Mouse (Mus musculus) embryonic facial prominence, embryonic 15.5 days (tissue): ENCODE results near the gene Mllt3. TPM values are rescaled to one million over a fixed set of nuclear protein-coding genes. Genes with fewer than 3 reads are reported as not detected.

Experiments used
- ATAC-seq: fragments of 200-750 bp; cut with Nextera tagmentation; 2 replicates; pipeline ENCODE4 v1.8.0; 2017; ENCODE audit warnings: low read depth, moderate TSS enrichment; ENCODE audit not compliant: insufficient number of reproducible peaks, low FRiP score, low TSS enrichment
- H3K27ac ChIP-seq: fragments of 300-500 bp; sonication (generic); replicated peaks from 2 replicates; pipeline ENCODE4 v1.5.1; 2015; ENCODE audit warnings: mild to moderate bottlenecking, inconsistent platforms
- H3K27me3 ChIP-seq: fragments of 300-500 bp; sonication (generic); 2 replicates; pipeline ENCODE4 v1.6.1; 2015; ENCODE audit warnings: inconsistent platforms
- H3K36me3 ChIP-seq: fragments of 300-500 bp; sonication (generic); 2 replicates; pipeline ENCODE4 v1.6.1; 2015; ENCODE audit warnings: mild to moderate bottlenecking, inconsistent platforms
- H3K4me1 ChIP-seq: fragments of 300-500 bp; sonication (generic); 2 replicates; pipeline ENCODE4 v1.6.1; 2015; ENCODE audit warnings: inconsistent platforms
- H3K4me2 ChIP-seq: fragments of 300-500 bp; sonication (generic); replicated peaks from 2 replicates; pipeline ENCODE4 v1.6.1; 2015; ENCODE audit warnings: mild to moderate bottlenecking, inconsistent platforms
- H3K4me3 ChIP-seq: fragments of 300-500 bp; sonication (generic); replicated peaks from 2 replicates; pipeline ENCODE4 v1.5.1; 2015; ENCODE audit warnings: mild to moderate bottlenecking, inconsistent platforms
- H3K9ac ChIP-seq: fragments of 300-500 bp; sonication (generic); 2 replicates; pipeline ENCODE4 v1.6.1; 2015; ENCODE audit warnings: inconsistent platforms
- H3K9me3 ChIP-seq: fragments of 300-500 bp; sonication (generic); replicated peaks from 2 replicates; pipeline ENCODE4 v1.6.1; 2016; ENCODE audit warnings: inconsistent platforms
- WGBS: fragments of 180-500 bp; shearing (Covaris S2); methylation state at CpG from one replicate; pipeline ENCODE4 v1.1.7; 2015; 5-methylcytosine and 5-hydroxymethylcytosine counted together
- polyA plus RNA-seq: library from polyadenylated mRNA; unstranded; fragments of >200 nt; fragmentation: Nextera tagmentation; extraction: Ambion mirVana; gene quantifications from 2 replicates; pipeline ENCODE4 v1.2.1, GENCODE M21; 2015

The Mllt3 gene
- polyA plus RNA-seq, 1 experiment from 2014 or later, result 56.4 TPM

DNA sequence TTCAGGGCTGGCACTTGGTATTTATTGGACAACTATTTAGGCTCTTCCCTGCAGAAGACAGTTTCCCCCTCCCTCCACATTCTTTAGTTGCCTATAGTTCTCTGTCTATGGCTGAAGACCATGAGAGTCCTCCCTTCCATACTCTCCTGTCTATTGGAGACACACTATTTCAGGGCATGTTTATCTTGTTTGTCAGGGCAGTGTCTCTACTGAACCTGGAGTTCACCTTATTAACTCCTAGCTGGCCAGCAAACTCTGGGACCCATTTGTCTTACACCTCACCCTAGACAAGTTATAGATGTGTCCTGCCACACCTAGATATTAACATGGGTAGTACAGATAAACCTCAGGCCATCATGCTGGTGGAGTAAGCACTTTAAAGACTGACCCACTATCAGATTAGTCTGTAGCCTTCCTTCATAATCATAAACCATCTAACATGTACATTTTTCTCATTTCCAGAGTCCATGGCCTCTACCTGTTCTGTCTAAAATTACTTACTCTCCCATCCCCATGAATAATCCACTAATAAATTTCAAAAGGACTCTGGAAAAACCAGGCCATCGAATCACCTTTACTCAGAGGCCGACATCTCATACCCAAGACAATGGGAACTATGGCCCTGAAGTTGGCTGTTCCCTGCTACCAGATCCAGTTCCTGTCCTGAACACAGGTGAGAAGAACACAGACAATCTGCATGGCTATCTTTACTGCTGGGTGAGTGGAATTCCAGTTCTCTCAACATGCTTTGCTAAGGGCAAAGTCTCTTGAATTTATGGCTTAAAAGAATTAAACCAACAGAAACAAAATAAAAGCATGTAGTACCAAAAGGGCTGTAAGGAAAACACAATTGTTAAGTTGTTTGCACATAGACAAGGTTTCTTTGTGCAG, 195.4 kb downstream of the Mllt3 start:
- Histone ChIP-seq H3K36me3 (peaks cover 8% of the 10 kb centered on the region; the same call in 1 of the 2 replicates), H3K4me1 (no peaks in the 10 kb centered on the region), H3K27ac (no peak overlapping the region), H3K4me2 (no peak overlapping the region), H3K9me3 (no peaks in the 10 kb centered on the region), H3K4me3 (no peak overlapping the region), H3K27me3 (no peaks in the 10 kb centered on the region), H3K9ac (no peak overlapping the region)
- 95% methylated on average over 2 of the region's 2 CpGs for WGBS
- ATAC-seq, result no peak

DNA sequence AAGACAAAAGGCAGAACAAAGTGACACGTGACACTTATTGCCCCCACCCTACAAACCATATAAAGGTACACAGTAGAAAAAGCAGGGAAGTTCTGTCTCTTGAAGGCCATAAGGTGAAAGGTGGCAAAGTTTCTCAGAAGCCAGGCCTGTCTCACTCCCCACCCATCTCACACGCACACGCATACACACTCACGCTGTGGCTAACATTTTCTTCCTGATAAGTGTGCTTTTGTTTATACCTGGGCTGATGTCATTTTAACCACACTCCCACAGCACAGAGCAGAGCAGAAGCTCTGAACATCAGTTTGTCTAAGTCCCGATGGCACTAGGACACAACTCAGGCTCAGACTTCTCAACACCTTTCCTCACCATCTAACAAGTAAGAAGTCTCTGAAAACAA, 196.9 kb downstream of the Mllt3 start:
- peaks cover 8% of the 10 kb centered on the region; the same call in 1 of the 2 replicates for H3K36me3 ChIP-seq
- 87% methylated on average over 5 of the region's 5 CpGs for WGBS
- no peaks in the 10 kb centered on the region for H3K27me3 ChIP-seq
- no peak overlapping the region for H3K9ac ChIP-seq
- no peak overlapping the region for H3K4me2 ChIP-seq
- no peak for ATAC-seq
- H3K4me1 ChIP-seq, result no peaks in the 10 kb centered on the region
- H3K9me3 ChIP-seq, result no peaks in the 10 kb centered on the region
- H3K4me3 ChIP-seq, result no peak overlapping the region
- H3K27ac ChIP-seq, result no peak overlapping the region

DNA sequence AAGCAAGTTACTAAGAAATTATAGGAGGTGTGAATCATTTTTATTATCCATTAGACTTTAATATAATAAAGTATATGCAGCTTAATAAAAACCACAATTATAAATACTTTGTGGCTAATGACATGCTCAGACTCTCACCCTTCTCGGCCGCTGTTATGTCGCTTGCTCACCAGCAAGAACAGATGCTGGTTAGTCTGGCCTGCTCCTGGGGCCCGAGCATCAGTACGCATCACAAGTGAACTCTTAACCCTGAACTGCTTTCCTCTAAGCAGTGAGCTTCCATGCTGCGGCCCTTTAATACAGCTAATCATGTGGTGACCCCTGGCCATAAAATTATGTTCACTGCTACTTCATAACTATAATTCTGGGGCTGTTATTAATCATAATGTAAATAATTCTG, 198.0 kb downstream of the Mllt3 start:
- no peak overlapping the region for H3K4me3 ChIP-seq
- 0 out of 2 replicates have a peak, but pooled peaks cover 4% of the 10 kb centered on the region for H3K36me3 ChIP-seq
- H3K9me3 ChIP-seq, result no peaks in the 10 kb centered on the region
- H3K4me2 ChIP-seq, result no peak overlapping the region
- WGBS, result 64% methylated on average over 6 of the region's 6 CpGs
- no peak for ATAC-seq
- no peaks in the 10 kb centered on the region for H3K4me1 ChIP-seq
- no peaks in the 10 kb centered on the region for H3K27me3 ChIP-seq
- no peak overlapping the region for H3K27ac ChIP-seq
- H3K9ac ChIP-seq, result no peak overlapping the region

DNA sequence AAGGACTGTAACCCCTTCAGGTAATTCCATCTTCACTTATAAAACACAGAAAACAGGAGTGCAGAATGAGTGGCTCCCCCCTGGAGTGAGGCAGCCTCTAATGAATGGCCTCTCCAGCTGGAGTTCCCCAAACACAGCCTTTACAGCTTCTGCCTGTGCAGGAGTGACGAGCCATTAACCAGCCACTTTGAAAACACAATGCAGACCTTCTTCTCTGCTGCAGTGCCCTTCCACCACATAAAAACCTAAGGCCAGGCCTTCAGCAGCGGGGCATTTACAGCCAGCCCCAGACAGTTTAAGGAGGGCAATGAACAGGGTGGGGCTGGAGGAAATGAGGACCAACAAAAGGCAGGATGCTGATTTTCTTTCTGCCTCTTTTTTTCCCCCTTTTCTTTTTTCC, 198.9 kb downstream of the Mllt3 start:
- Histone ChIP-seq H3K36me3 (0 out of 2 replicates have a peak, but pooled peaks cover 2% of the 10 kb centered on the region), H3K4me2 (no peak overlapping the region), H3K27ac (no peak overlapping the region), H3K4me3 (no peak overlapping the region), H3K27me3 (no peaks in the 10 kb centered on the region), H3K9me3 (no peaks in the 10 kb centered on the region), H3K9ac (no peak overlapping the region), H3K4me1 (no peaks in the 10 kb centered on the region)
- WGBS, result 51% methylated on average over 2 of the region's 2 CpGs
- ATAC-seq, result no peak

DNA sequence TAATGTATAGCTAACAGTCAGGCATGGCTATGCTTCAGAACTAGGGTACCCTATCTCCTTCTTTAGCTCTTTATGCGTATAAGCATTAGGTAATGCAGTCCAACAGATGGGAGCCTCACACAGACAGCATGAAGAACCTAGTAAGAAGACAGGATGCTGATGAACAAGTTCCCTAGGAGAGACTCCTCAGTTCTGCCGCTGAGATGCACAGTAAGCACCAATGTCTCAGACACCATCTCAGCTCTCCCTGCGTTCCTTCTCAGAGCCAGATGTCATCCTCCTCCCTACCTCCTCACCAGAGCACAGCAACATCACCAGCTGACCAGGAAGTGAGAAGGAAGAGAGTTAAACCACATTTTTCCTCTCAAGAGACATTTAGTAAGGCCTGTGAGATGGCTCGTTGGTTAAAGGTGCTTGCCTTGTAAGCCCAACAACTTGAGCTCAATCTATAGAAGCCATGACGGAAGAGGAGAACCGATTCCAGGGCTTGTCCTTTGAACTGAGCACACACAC, 202.3 kb downstream of the Mllt3 start:
- no peaks in the 10 kb centered on the region for H3K4me1 ChIP-seq
- no peaks in the 10 kb centered on the region for H3K9me3 ChIP-seq
- H3K4me3 ChIP-seq, result no peak overlapping the region

DNA sequence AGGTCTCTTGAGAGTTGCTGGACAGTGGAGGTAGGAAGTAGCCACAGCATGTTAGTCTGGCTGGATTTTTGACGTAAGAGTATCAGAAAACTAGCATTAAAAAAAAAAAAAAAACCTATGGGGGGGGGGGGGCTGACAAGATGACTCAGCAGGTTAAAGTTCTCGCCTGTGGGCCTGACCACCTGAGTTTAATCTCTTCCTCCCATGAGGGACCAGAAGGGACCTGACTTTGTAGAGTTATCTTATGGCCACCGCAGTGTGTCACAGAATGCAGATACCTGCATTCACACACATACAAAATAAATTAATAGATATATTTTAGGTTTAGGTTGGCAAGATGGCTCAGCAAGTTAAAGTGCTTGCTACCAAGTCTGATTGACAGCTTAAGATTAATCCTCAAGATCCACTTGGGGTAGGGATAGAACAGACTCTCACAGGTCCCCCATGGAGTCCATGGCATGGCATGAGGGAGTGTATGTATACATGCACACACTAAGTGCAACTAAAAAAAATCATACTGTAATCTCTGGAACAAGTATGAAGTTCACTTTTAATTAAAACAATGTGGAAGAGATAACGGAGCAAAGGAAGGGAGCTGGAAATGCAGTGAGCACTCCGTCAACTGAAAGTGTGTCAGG, 203.6 kb downstream of the Mllt3 start:
- Histone ChIP-seq H3K4me3 (no peak overlapping the region), H3K9ac (no peak overlapping the region), H3K27ac (no peak overlapping the region), H3K4me2 (no peak overlapping the region), H3K36me3 (no peaks in the 10 kb centered on the region), H3K4me1 (no peaks in the 10 kb centered on the region), H3K27me3 (no peaks in the 10 kb centered on the region), H3K9me3 (no peaks in the 10 kb centered on the region)
- WGBS, result 79% methylated on average over 5 of the region's 5 CpGs
- no peak for ATAC-seq

More for the DNA sequence above, 202.3 kb downstream of the Mllt3 start:
- 83% methylated on average over 6 of the region's 6 CpGs for WGBS
- no peak for ATAC-seq
- Histone ChIP-seq H3K9ac (no peak overlapping the region), H3K27ac (no peak overlapping the region), H3K36me3 (no peaks in the 10 kb centered on the region), H3K27me3 (no peaks in the 10 kb centered on the region), H3K4me2 (no peak overlapping the region)

DNA sequence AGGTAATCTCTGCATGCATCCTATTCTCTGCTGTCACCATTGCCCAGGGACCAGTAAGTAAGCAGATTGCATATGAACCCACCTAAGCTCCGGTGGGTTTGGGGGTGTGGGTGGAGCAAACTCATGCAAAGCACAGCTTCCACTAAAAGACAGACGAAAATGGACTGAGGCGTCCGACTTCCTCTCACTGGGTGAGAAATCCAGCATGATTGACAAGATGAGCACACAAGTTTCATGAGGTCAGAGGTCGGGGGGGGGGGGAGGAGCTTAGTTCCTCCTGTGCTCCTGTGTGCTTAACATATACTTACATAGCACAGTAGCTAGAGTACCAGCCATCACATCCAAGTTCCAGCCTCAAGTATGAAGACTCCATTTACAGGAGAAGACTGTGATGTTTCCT, 206.8 kb downstream of the Mllt3 start:
- Histone ChIP-seq H3K4me3 (no peak overlapping the region), H3K36me3 (no peaks in the 10 kb centered on the region), H3K4me2 (no peak overlapping the region), H3K4me1 (0 out of 2 replicates have a peak, but pooled peaks cover 3% of the 10 kb centered on the region), H3K9ac (no peak overlapping the region), H3K27ac (no peak overlapping the region), H3K9me3 (no peaks in the 10 kb centered on the region), H3K27me3 (no peaks in the 10 kb centered on the region)
- whole genome bisulfite sequencing, result 69% methylated on average over 5 of the region's 5 CpGs
- no peak for ATAC-seq

DNA sequence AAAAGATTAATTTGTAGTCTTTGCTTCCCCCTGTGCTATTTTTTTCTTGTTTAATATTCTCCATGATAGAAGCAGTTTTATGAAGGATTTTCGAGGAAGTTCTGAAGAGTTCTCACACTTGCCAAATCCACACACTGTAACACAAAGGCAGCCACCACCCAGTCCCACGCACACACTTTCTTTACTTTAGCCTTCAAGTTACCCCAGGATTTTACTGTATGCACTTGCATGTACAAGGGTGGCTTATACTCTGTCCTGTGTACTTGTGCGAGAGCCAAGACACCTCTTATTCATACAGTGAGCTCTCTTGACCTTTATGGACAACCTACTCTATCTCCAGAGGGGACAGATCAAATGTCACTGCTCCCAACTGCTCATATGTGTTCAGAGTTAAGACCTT, 209.5 kb downstream of the Mllt3 start:
- Histone ChIP-seq H3K4me2 (no peak overlapping the region), H3K27ac (no peak overlapping the region), H3K36me3 (no peaks in the 10 kb centered on the region), H3K4me1 (0 out of 2 replicates have a peak, but pooled peaks cover 3% of the 10 kb centered on the region), H3K27me3 (no peaks in the 10 kb centered on the region), H3K9ac (no peak overlapping the region), H3K4me3 (no peak overlapping the region), H3K9me3 (no peaks in the 10 kb centered on the region)
- no peak for ATAC-seq
- 80% methylated on average over 3 of the region's 3 CpGs for WGBS

DNA sequence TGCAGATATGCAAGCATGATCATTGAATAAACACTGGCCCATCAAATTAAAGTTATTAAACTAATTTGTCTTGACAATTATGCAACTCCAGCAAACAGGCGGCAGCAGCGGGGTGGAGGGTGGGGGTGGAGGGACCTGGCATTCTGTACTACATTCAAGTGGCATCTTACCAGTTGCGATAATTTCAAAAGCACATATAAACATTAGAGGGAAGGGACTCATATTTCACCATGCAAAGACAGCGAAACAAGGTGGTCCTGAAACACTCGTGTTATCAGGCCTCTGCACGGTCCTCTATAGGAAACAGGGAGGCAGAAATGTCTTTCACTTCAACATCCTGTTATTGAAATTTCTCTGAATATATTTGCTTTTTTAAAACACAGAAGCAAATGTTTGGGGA, 210.0 kb downstream of the Mllt3 start:
- no peak overlapping the region for H3K4me2 ChIP-seq
- H3K27ac ChIP-seq, result no peak overlapping the region
- no peaks in the 10 kb centered on the region for H3K36me3 ChIP-seq
- ATAC-seq, result no peak
- H3K4me1 ChIP-seq, result 0 out of 2 replicates have a peak, but pooled peaks cover 3% of the 10 kb centered on the region
- no peaks in the 10 kb centered on the region for H3K27me3 ChIP-seq
- H3K4me3 ChIP-seq, result no peak overlapping the region
- 72% methylated on average over 6 of the region's 6 CpGs for whole genome bisulfite sequencing
- no peaks in the 10 kb centered on the region for H3K9me3 ChIP-seq
- H3K9ac ChIP-seq, result no peak overlapping the region

DNA sequence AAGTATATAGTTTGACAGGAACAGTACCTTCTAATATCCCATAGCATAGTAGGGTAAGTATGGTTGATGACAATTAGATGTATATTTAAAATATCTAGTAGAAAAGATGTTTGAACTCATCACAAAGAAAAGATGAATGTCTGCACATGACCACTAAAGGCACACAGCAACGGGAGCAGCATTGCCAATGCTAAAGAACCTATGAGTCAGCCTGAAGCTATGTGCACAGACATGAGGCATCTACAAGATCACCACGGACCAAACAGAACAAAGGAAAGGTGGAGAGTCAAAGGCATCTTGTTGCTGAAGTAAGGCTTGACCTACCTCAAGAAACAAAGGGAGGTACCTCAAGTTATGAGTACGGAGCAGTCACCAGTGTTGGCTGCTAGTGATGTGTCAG, 212.3 kb downstream of the Mllt3 start:
- Histone ChIP-seq H3K27ac (no peak overlapping the region), H3K4me1 (0 out of 2 replicates have a peak, but pooled peaks cover 3% of the 10 kb centered on the region), H3K27me3 (no peaks in the 10 kb centered on the region), H3K9ac (no peak overlapping the region), H3K4me3 (no peak overlapping the region), H3K4me2 (no peak overlapping the region), H3K36me3 (no peaks in the 10 kb centered on the region), H3K9me3 (no peaks in the 10 kb centered on the region)
- no peak for ATAC-seq
- 65% methylated on average over 3 of the region's 3 CpGs for whole genome bisulfite sequencing

DNA sequence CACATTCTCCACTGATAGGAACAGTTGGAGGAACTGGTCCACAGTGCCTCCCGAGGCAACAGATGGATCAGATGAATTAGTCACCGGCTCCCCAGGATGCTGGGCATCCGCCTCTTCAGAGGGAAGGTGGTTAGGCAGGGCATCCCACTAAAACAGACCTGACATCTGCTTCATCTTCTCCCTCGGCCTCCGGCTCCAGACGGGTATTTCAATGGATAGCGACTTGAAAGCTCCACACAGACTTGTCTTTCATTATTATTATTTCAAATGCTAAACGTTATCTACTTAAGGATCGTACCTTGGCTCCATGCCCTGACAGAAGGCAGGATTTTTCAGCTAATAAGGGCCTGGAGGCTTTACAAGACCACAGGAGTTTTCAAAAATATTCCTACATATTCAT, 214.0 kb downstream of the Mllt3 start:
- Histone ChIP-seq H3K4me3 (no peak overlapping the region), H3K36me3 (no peaks in the 10 kb centered on the region), H3K27me3 (no peaks in the 10 kb centered on the region), H3K4me2 (no peak overlapping the region), H3K9me3 (no peaks in the 10 kb centered on the region), H3K4me1 (0 out of 2 replicates have a peak, but pooled peaks cover 3% of the 10 kb centered on the region), H3K27ac (no peak overlapping the region), H3K9ac (no peak overlapping the region)
- ATAC-seq, result no peak
- WGBS, result 45% methylated on average over 9 of the region's 9 CpGs
